Mouse (Mus musculus) spleen, adult 2 months (tissue): ENCODE measurements at regions not wholly inside any gene's neighbourhood (a gene's known extent, or its start where the extent isn't known, plus 50 kb on each side); places are given as distances from the start of the nearest gene placed in this dataset.

Experiments
- CTCF ChIP-seq: fragments of 200-500 bp; IDR thresholded peaks from 2 replicates; pipeline ENCODE4 v1.5.1; 2011; ENCODE audit warnings: mild to moderate bottlenecking, inconsistent platforms; ENCODE audit not compliant: insufficient read depth, insufficient read length, insufficient replicate concordance; ENCODE audit errors: extremely low read depth
- POLR2A ChIP-seq: fragments of 200-500 bp; IDR thresholded peaks from 2 replicates; pipeline ENCODE4 v1.6.1; 2011; ENCODE audit warnings: low read depth, low read length, inconsistent platforms

DNA sequence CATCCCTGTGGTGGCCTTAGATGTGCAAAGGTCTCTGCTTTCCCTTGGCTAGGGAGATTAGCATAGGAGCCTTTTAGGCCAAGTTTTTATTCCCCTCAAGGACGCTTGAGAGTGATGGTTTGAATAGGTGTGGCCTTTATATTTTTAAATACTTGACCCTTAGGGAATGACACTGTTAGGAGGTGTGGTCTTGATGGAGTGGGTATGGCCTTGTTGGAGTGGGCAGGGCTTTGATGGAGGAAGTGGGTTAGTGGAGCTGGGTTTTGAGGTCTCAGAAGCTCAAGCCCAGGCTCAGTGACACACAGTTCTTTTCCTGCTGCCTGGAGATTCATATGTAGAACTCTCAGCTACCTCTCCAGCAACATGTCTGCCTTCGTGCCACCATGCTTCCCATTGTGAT, 334.4 kb upstream of the Smim15 start:
- no peak for TF ChIP-seq POLR2A
- no peak for TF ChIP-seq CTCF
